Mouse (Mus musculus): Measurements from ENCODE around the gene Cfap44. TPM values are rescaled to one million over a fixed set of nuclear protein-coding genes. Genes with fewer than 3 reads are reported as not detected.

Cfap44 gene
- total and polyA plus RNA-seq, 3 experiments = 0.55 TPM; not detected in 2

DNA sequence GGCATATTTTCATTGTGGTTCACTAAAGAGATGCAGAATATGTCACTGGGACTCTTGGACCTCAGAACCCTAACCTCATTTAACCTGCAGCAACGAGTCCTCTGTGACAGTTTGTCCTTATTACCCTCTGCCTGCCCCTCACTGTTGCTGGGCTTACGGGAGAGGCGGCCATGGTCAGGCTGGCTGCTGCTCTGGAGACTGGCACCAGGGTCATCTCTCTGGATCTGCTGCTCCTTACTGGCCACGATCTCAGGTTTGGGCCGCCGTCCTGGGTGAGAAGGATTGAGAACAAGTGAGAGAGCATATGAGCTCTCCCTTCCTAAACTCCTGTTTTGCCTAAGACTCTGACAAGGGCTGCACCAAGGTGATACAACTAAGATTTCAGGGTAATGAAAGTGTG is 97.6 kb downstream of the Cfap44 start:
- Histone ChIP-seq H3K9ac (ENCODE audit: low read depth, low read length) (no peak overlapping the region), H3K4me3 (no peak overlapping the region), H3K4me1 (ENCODE audit: control insufficient read depth, insufficient read depth, low read length) (no peaks in the 10 kb centered on the region), H3K27ac (no peak overlapping the region), H3K79me2 (replicated peaks; ENCODE audit: control insufficient read depth, insufficient read depth, low read length) (no peaks in the 10 kb centered on the region), H3K27me3 (ENCODE audit: control insufficient read depth, insufficient read depth, low read length) (no peaks in the 10 kb centered on the region), H3K36me3 (ENCODE audit: control insufficient read depth, insufficient read depth, low read length) (no peaks in the 10 kb centered on the region)
- no peak for DNase-seq
- 95% methylated on average over 6 of the region's 6 CpGs for WGBS
- intact Hi-C loops (cut with DNase I) = no loop called here
- TF ChIP-seq EP300 (IDR thresholded peaks at IDR 0.05; ENCODE audit: insufficient read depth, low read depth, low read length) (no peak), CTCF (IDR thresholded peaks at IDR 0.05) (no peak), POLR2A (IDR thresholded peaks at IDR 0.05; ENCODE audit: insufficient read depth, low read depth, low read length) (no peak)

DNA sequence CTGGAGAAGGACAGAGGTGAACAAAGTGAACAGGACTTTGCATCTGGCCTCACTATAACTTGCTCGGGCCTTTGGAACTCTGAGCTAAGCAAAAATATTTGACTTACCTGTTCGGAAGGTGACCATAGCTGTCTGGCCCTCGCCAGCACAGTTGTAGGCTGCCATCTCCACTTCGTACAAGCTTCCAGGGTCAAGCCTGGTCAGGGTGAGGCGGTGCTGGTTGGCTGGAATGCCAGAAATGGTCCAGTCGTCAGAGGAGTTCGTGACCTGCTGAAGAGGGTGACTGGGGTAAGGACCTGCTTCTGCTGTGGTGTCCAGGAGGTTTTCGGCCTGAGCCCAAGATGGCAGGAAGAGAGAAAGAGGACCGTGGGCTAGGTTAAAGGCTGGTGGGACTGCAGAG is 98.1 kb downstream of the Cfap44 start:
- no peak overlapping the region for H3K4me3 ChIP-seq
- no peaks in the 10 kb centered on the region for H3K27me3 ChIP-seq (ENCODE audit: control insufficient read depth, insufficient read depth, low read length)
- H3K36me3 ChIP-seq (ENCODE audit: control insufficient read depth, insufficient read depth, low read length) = no peaks in the 10 kb centered on the region
- H3K79me2 ChIP-seq (replicated peaks; ENCODE audit: control insufficient read depth, insufficient read depth, low read length) = no peaks in the 10 kb centered on the region
- 88% methylated on average over 9 of the region's 9 CpGs for WGBS
- DNase-seq = no peak
- intact Hi-C loops (cut with DNase I) = no loop called here
- no peak overlapping the region for H3K9ac ChIP-seq (ENCODE audit: low read depth, low read length)
- H3K27ac ChIP-seq = no peak overlapping the region
- H3K4me1 ChIP-seq (ENCODE audit: control insufficient read depth, insufficient read depth, low read length) = no peaks in the 10 kb centered on the region
- TF ChIP-seq POLR2A (IDR thresholded peaks at IDR 0.05; ENCODE audit: insufficient read depth, low read depth, low read length) = no peak
- TF ChIP-seq CTCF (IDR thresholded peaks at IDR 0.05) = no peak
- no peak for TF ChIP-seq EP300 (IDR thresholded peaks at IDR 0.05; ENCODE audit: insufficient read depth, low read depth, low read length)

DNA sequence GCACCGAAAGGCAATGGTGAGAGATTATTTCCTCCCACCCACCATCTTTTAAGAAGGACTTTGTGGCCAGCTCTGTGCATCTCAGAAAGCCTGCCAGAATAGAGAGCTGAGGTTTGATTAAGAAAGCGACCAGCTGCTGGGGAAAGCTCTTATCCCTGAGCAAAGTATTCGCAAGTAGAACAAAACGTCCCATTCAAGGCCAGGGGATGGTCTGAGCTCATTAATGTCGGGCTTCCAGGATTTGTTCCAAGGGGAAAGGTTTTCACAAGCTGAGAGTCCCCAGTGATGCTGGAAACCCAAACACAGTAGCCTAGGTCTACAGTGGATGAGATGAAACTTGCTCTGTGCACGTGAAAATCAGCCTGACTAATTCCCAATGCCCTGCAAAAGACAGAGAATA is 99.3 kb downstream of the Cfap44 start:
- Histone ChIP-seq H3K27ac (no peak overlapping the region), H3K79me2 (replicated peaks; ENCODE audit: control insufficient read depth, insufficient read depth, low read length) (no peaks in the 10 kb centered on the region), H3K9ac (ENCODE audit: low read depth, low read length) (no peak overlapping the region), H3K27me3 (ENCODE audit: control insufficient read depth, insufficient read depth, low read length) (no peaks in the 10 kb centered on the region), H3K36me3 (ENCODE audit: control insufficient read depth, insufficient read depth, low read length) (no peaks in the 10 kb centered on the region; the same call in 1 of the 2 replicates), H3K4me3 (no peak overlapping the region), H3K4me1 (ENCODE audit: control insufficient read depth, insufficient read depth, low read length) (no peaks in the 10 kb centered on the region)
- TF ChIP-seq EP300 (IDR thresholded peaks at IDR 0.05; ENCODE audit: insufficient read depth, low read depth, low read length) (no peak), POLR2A (IDR thresholded peaks at IDR 0.05; ENCODE audit: insufficient read depth, low read depth, low read length) (no peak), CTCF (IDR thresholded peaks at IDR 0.05) (no peak)
- intact Hi-C loops (cut with DNase I) = no loop called here
- DNase-seq = peak in 1 of 2 experiments; percentile 39
- WGBS = 63% methylated on average over 6 of the region's 6 CpGs

DNA sequence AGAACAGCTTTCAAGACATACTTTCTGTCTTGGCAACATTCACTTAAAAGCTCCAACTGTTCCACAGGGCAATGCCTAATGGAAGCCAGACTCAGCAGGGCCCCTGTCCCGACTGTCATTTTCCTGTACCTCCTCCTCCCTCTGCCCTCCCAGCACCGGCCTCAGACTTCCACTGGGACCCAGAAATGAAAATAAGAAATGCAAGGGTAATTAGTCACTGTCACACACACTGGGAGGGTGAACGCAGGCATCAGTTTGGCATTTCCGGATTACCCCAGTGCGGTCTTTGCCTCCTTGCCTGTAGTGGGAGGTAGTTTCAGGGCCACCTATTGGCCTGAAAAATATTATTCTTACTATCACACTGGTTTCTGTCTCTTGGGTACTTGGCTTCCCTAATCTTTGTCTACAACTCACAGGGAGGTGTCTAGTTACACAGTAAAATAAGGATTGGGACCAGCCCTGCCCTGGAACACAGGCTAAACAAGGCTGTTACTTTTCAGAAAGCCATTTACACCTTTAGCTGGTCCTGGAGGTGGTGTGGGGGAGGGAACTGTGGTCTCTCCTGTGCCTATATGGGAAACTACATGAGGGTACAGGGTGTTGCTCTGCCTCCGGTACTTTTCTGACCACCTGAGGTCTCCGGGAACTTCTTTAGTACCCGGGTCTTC is 100.0 kb downstream of the Cfap44 start:
- Histone ChIP-seq H3K9ac (ENCODE audit: low read depth, low read length) (no peak overlapping the region), H3K27ac (no peak overlapping the region; the same call in 1 of the 2 replicates), H3K4me3 (no peak overlapping the region), H3K27me3 (ENCODE audit: control insufficient read depth, insufficient read depth, low read length) (no peaks in the 10 kb centered on the region), H3K4me1 (ENCODE audit: control insufficient read depth, insufficient read depth, low read length) (no peaks in the 10 kb centered on the region), H3K79me2 (replicated peaks; ENCODE audit: control insufficient read depth, insufficient read depth, low read length) (no peaks in the 10 kb centered on the region), H3K36me3 (ENCODE audit: control insufficient read depth, insufficient read depth, low read length) (no peaks in the 10 kb centered on the region; the same call in 1 of the 2 replicates)
- TF ChIP-seq CTCF (IDR thresholded peaks at IDR 0.05) (no peak), EP300 (IDR thresholded peaks at IDR 0.05; ENCODE audit: insufficient read depth, low read depth, low read length) (no peak), POLR2A (IDR thresholded peaks at IDR 0.05; ENCODE audit: insufficient read depth, low read depth, low read length) (no peak)
- WGBS = 58% methylated on average over 8 of the region's 8 CpGs
- no peak for DNase-seq
- intact Hi-C loops (cut with DNase I) = no loop called here

DNA sequence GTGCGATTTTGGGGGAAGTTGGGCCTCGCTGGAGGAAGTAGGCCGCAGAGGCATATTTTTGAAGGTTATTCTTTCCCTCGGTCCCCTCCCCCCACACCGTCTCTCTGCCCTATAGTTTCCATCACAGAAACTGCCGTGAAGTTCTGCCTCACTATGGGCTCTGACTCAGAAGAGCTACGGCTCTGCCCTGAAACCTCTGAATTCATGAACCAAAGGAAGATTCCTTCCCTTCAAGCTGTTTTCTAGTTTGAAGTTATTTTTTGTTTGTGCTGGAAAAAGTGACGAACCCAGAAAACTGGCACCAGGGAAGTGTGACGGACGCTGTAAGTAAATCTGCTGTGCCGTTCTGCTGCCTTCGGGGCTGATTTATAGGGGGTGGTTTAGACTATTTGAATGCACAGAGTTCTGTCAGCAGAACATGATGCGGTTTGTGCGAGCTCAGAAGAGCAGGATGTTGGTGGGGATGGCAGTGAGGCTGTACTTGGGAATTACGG is 102.4 kb downstream of the Cfap44 start:
- Histone ChIP-seq H3K79me2 (replicated peaks; ENCODE audit: control insufficient read depth, insufficient read depth, low read length) (no peaks in the 10 kb centered on the region), H3K4me3 (no peak overlapping the region), H3K27ac (no peak overlapping the region), H3K27me3 (ENCODE audit: control insufficient read depth, insufficient read depth, low read length) (no peaks in the 10 kb centered on the region), H3K36me3 (ENCODE audit: control insufficient read depth, insufficient read depth, low read length) (no peaks in the 10 kb centered on the region; the same call in 1 of the 2 replicates), H3K9ac (ENCODE audit: low read depth, low read length) (no peak overlapping the region), H3K4me1 (ENCODE audit: control insufficient read depth, insufficient read depth, low read length) (no peaks in the 10 kb centered on the region)
- intact Hi-C loops (cut with DNase I) = no loop called here
- WGBS = 80% methylated on average over 15 of the region's 15 CpGs
- TF ChIP-seq EP300 (IDR thresholded peaks at IDR 0.05; ENCODE audit: insufficient read depth, low read depth, low read length) (no peak), POLR2A (IDR thresholded peaks at IDR 0.05; ENCODE audit: insufficient read depth, low read depth, low read length) (no peak), CTCF (IDR thresholded peaks at IDR 0.05) (no peak)
- no peak for DNase-seq

DNA sequence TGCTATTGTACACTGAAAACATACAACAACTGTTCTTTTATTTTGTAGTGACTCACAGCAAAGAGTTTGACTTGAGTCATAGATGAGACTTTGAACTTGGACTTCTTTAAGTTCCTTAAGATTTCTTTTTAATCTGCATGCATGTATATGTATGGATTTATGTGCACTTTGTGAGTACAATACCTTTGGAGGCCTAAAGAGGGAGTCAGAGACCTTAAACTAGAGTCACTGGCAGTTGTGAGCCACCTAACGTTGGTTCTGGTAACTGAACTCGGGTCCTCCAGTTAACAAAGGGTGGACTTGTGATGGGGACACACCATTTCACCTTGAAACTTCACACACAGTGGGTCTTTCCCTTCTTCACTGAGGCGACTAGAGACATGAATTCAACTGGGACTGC is 103.9 kb downstream of the Cfap44 start:
- Histone ChIP-seq H3K36me3 (ENCODE audit: control insufficient read depth, insufficient read depth, low read length) (no peaks in the 10 kb centered on the region; the same call in 1 of the 2 replicates), H3K79me2 (replicated peaks; ENCODE audit: control insufficient read depth, insufficient read depth, low read length) (no peaks in the 10 kb centered on the region), H3K27ac (no peak overlapping the region), H3K27me3 (ENCODE audit: control insufficient read depth, insufficient read depth, low read length) (no peaks in the 10 kb centered on the region), H3K4me1 (ENCODE audit: control insufficient read depth, insufficient read depth, low read length) (0 out of 2 replicates have a peak, but pooled peaks cover 2% of the 10 kb centered on the region), H3K4me3 (no peak overlapping the region), H3K9ac (ENCODE audit: low read depth, low read length) (no peak overlapping the region)
- intact Hi-C loops (cut with DNase I) = no loop called here
- no peak for TF ChIP-seq POLR2A (IDR thresholded peaks at IDR 0.05; ENCODE audit: insufficient read depth, low read depth, low read length)
- no peak for TF ChIP-seq EP300 (IDR thresholded peaks at IDR 0.05; ENCODE audit: insufficient read depth, low read depth, low read length)
- DNase-seq = no peak
- 96% methylated on average over 3 of the region's 3 CpGs for WGBS

Data from heart, adult 2 months (tissue).